Mouse (Mus musculus): Measurements from ENCODE around the gene Hcfc1r1. TPM values are rescaled to one million over a fixed set of nuclear protein-coding genes. Genes with fewer than 3 reads are reported as not detected.

Hcfc1r1 gene
- 104 and 107 TPM in 2 replicates for polyA plus RNA-seq (2015; fragmentation: Nextera tagmentation; extraction: Ambion mirVana)

DNA sequence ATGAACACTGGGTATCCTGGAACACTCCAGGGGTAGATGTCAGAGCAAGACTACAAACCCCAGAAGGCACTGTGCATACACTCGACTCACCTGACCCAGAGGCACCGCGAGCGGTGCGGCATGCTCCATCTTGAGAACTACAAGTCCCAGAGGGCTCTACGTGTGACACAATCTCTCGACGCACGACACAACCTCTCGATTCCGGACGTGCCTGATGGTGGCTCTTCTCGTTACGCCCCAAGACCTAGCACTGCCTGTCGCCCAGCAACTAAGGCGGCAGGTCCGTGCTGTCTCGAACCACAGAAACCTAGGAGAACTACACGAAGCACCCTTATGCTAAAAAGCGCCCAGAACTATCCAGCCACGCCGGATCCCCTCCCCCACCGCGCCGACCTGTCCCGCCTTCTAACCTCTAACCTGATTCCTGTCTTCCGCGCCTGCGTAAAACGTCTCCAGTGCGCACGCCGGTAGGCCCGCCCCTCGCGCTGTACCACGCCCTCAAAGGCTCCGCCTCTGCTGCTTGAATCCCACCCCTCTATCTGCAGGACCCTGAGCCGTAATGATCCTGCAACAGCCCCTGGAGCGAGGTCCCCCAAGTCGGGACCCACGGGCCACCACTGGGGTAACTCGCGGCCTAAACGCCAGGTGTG lies at the start of gene Hcfc1r1, which contains the start of gene Thoc6:
Hcfc1r1 (plus strand) TSS at position 173 of the 650 bp plus-strand sequence.
Thoc6 (minus strand) TSS at position 459 of the 650 bp plus-strand sequence.
- H3K9ac ChIP-seq (replicated peaks; ENCODE audit: low read depth): peak within 1 kb of the TSS; percentile 58
- peak within 1 kb of the TSS; percentile 80 for H3K4me2 ChIP-seq (replicated peaks; ENCODE audit: low read depth, low read length)
- under 1% methylated on average over 44 of the region's 45 CpGs for WGBS
- peak; percentile 93 for ATAC-seq
- peak within 1 kb of the TSS; percentile 70 for H3K4me3 ChIP-seq (ENCODE audit: low read depth, low read length)
- H3K27me3 ChIP-seq (replicated peaks; ENCODE audit: insufficient read depth, low read length): no peaks in the 10 kb centered on the region
- H3K27ac ChIP-seq (ENCODE audit: low read length): peak within 1 kb of the TSS; percentile 74
- TF ChIP-seq CTCF (IDR thresholded peaks at IDR 0.05): no peak
- peak; percentile 20; the same call in 1 of the 2 replicates for TF ChIP-seq EP300 (IDR thresholded peaks at IDR 0.05)
- no peaks in the 10 kb centered on the region for H3K9me3 ChIP-seq (ENCODE audit: low read length)
- peak; percentile 97 for DNase-seq (ENCODE audit: low spot score)
- peaks cover 20% of the 10 kb centered on the region; the same call in 1 of the 2 replicates for H3K4me1 ChIP-seq (ENCODE audit: insufficient read depth, low read depth, low read length)
- peaks cover 7% of the 10 kb centered on the region; the same call in 1 of the 2 replicates for H3K36me3 ChIP-seq (ENCODE audit: insufficient read depth, low read length)

- no peaks in the 10 kb centered on the region for H3K9me3 ChIP-seq (ENCODE audit: low read length)
- DNase-seq (ENCODE audit: low spot score) (no peak), ATAC-seq (no peak)
- peaks cover 4% of the 10 kb centered on the region; the same call in 1 of the 2 replicates for H3K4me1 ChIP-seq (ENCODE audit: insufficient read depth, low read depth, low read length)
- H3K36me3 ChIP-seq (ENCODE audit: insufficient read depth, low read length): no peaks in the 10 kb centered on the region
- H3K4me2 ChIP-seq (replicated peaks; ENCODE audit: low read depth, low read length): no peak overlapping the region
- H3K4me3 ChIP-seq (ENCODE audit: low read depth, low read length): no peak overlapping the region
- no peaks in the 10 kb centered on the region for H3K27me3 ChIP-seq (replicated peaks; ENCODE audit: insufficient read depth, low read length)
- H3K9ac ChIP-seq (replicated peaks; ENCODE audit: low read depth): no peak overlapping the region
- 24% methylated on average over 7 of the region's 7 CpGs for WGBS
- TF ChIP-seq CTCF (IDR thresholded peaks at IDR 0.05) (no peak), EP300 (IDR thresholded peaks at IDR 0.05) (no peak)
- no peak overlapping the region for H3K27ac ChIP-seq (ENCODE audit: low read length)
These were observed 45.6 kb upstream of the Hcfc1r1 start for GRCm38 (mm10) chr17:23627813-23628212.

- Histone ChIP-seq H3K27ac (ENCODE audit: low read length) (no peak overlapping the region), H3K36me3 (ENCODE audit: insufficient read depth, low read length) (no peaks in the 10 kb centered on the region), H3K9me3 (ENCODE audit: low read length) (no peaks in the 10 kb centered on the region), H3K27me3 (replicated peaks; ENCODE audit: insufficient read depth, low read length) (no peaks in the 10 kb centered on the region), H3K4me3 (ENCODE audit: low read depth, low read length) (no peak overlapping the region), H3K4me2 (replicated peaks; ENCODE audit: low read depth, low read length) (peak overlapping the region; percentile 37), H3K4me1 (ENCODE audit: insufficient read depth, low read depth, low read length) (peaks cover 4% of the 10 kb centered on the region; the same call in 1 of the 2 replicates), H3K9ac (replicated peaks; ENCODE audit: low read depth) (no peak overlapping the region)
- peak; percentile 89 for ATAC-seq
- TF ChIP-seq EP300 (IDR thresholded peaks at IDR 0.05) (no peak), CTCF (IDR thresholded peaks at IDR 0.05) (peak; percentile 90)
- WGBS: 11% methylated on average over 22 of the region's 22 CpGs
- peak; percentile 82 for DNase-seq (ENCODE audit: low spot score)
These were observed 43.0 kb upstream of the Hcfc1r1 start for GRCm38 (mm10) chr17:23630195-23631020.

DNA sequence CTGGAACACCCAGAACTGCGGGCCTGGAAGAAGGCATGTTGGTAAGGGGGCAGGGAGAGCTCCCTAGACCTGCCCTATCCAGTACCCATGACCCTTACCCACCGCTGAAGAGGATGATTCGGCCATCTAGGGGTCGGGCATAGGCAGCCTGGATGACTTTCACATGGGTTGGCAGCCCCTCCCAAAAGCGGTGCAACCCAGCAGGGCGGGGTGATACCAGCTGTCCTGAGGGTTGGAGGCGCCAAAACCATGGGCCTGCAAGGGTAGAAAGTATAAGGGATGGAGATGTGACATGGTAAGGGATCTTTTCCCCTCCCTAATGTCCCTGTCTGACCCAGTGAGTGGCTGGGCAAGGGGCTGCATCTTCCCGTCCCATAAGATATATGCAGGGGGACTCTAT lies 42.2 kb upstream of the Hcfc1r1 start:
- TF ChIP-seq CTCF (IDR thresholded peaks at IDR 0.05) (no peak), EP300 (IDR thresholded peaks at IDR 0.05) (no peak)
- 79% methylated on average over 8 of the region's 8 CpGs for WGBS
- Histone ChIP-seq H3K4me2 (replicated peaks; ENCODE audit: low read depth, low read length) (no peak overlapping the region), H3K27me3 (replicated peaks; ENCODE audit: insufficient read depth, low read length) (no peaks in the 10 kb centered on the region), H3K27ac (ENCODE audit: low read length) (no peak overlapping the region), H3K4me1 (ENCODE audit: insufficient read depth, low read depth, low read length) (peaks cover 4% of the 10 kb centered on the region; the same call in 1 of the 2 replicates), H3K9me3 (ENCODE audit: low read length) (no peaks in the 10 kb centered on the region), H3K36me3 (ENCODE audit: insufficient read depth, low read length) (no peaks in the 10 kb centered on the region), H3K9ac (replicated peaks; ENCODE audit: low read depth) (no peak overlapping the region), H3K4me3 (ENCODE audit: low read depth, low read length) (no peak overlapping the region)
- ATAC-seq (no peak), DNase-seq (ENCODE audit: low spot score) (no peak)

DNA sequence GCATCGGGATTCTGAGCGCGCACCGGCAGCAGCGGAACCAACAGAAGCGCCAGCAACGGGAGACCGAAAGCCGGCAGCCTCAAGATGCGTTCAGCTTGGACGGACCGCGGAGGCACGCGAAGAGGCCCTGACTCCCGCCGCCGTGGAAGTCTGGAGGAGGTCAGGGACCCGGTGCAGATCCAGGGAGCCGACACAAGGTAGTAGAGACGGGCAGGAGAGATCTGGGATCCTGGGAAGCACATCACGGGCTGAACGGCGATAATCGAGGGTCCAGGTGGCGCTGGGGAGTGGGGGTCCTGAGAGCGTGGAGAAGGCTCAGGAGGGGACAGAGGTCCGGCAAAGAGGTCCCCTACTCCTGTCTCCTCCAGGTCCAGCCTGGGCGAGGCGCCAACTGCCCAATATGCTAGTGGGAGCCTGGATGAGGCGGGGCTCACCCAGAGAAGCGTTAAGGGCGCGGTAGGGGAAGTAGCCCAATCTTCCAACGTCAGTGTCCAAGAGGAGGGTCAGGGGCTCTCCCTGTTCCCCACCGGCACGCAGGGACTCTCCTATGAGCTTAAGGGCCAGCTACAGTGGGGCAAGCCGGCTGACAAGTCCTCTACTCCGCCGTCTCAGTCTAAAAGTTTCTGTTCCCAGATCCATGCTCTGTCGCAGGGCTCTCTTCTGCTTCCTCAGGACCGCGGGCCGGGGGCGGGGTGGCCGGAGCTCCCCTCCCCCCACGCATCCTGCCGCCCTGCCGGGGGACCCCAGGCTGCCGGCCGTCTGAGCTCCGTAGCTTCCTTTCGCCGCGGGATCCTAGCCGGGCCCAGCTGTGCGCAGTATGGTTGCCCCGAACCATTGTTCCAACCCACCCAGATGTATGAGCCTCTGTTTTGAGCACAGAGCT lies 28.5 kb upstream of the Hcfc1r1 start, which contains the start of gene Mmp25:
Mmp25 (minus strand) TSS at position 665 of the 883 bp plus-strand sequence.
- TF ChIP-seq CTCF (IDR thresholded peaks at IDR 0.05): no peak
- no peak for TF ChIP-seq EP300 (IDR thresholded peaks at IDR 0.05)
- peak; percentile 23; the same call in 1 of the 2 replicates for ATAC-seq
- no peaks in the 10 kb centered on the region for H3K9me3 ChIP-seq (ENCODE audit: low read length)
- H3K4me3 ChIP-seq (ENCODE audit: low read depth, low read length): peak within 1 kb of the TSS; percentile 44
- H3K4me2 ChIP-seq (replicated peaks; ENCODE audit: low read depth, low read length): peak within 1 kb of the TSS; percentile 84
- peak; percentile 23 for DNase-seq (ENCODE audit: low spot score)
- no peak within 1 kb of the TSS for H3K9ac ChIP-seq (replicated peaks; ENCODE audit: low read depth)
- no peak within 1 kb of the TSS for H3K27ac ChIP-seq (ENCODE audit: low read length)
- no peaks in the 10 kb centered on the region for H3K36me3 ChIP-seq (ENCODE audit: insufficient read depth, low read length)
- under 1% methylated on average over 56 of the region's 58 CpGs for WGBS
- 0 out of 2 replicates have a peak, but pooled peaks cover 5% of the 10 kb centered on the region for H3K27me3 ChIP-seq (replicated peaks; ENCODE audit: insufficient read depth, low read length)
- H3K4me1 ChIP-seq (ENCODE audit: insufficient read depth, low read depth, low read length): no peaks in the 10 kb centered on the region

All from lung, postnatal 0 days (tissue).